Mouse (Mus musculus): Measurements from ENCODE around the gene Thsd4.
A peak's percentile ranks its signal among the peaks of the same experiment; 100 is the strongest.

DNA sequence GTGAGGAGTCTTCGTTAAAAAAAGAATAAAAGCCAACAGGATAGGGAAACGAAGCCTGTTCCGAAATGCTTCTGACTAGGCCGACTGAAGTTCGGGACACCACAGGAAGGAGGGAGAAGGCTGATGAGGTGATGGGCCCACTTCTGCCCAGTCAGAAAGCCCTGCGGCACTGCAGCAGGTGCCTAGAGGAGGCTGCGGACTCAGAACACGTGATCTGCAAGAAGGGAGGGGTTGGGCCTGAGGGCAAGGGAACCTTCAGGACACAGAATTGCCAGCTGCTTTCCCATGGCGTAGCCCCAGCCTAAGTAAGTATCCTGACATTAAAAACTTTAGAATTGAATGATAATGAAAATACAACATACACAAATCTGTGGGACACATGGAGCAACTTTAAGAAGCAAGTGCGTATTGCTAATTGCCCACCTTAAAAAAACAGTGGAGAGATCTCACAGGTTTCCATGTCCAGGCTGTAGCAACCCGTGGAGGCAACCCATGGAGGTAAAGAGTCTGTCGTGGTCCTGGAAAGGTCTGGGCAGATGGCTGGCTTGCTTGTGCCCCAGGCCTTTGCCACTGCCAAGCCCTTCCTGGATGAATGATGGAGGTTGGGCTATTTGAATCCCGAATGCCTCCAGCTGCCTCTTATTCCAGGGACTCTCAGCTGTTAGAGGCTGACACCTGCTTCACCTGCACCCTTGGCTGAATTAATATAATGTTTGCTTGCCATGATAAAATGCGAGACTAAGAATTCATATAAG, 560.5 kb downstream of the Thsd4 start:
- TF ChIP-seq SRF (IDR thresholded peaks at IDR 0.05; ENCODE audit: control insufficient read depth, insufficient read length, low read depth) (no peak), POLR2A (IDR thresholded peaks at IDR 0.05; ENCODE audit: insufficient read length, low read depth) (no peak), TCF12 (IDR thresholded peaks at IDR 0.05; ENCODE audit: insufficient read depth, poor library complexity, severe bottlenecking) (no peak), MAX (IDR thresholded peaks at IDR 0.05; ENCODE audit: low read depth) (no peak), CEBPB (IDR thresholded peaks at IDR 0.05; ENCODE audit: insufficient read depth, poor library complexity, severe bottlenecking) (no peak), MYOD1 (IDR thresholded peaks at IDR 0.05; ENCODE audit: control insufficient read depth in 1 of 3, insufficient read length in 2 of 3, low read depth in 2 of 3) (no peak), POLR2AphosphoS2 (IDR thresholded peaks at IDR 0.05; ENCODE audit: insufficient read length, low read depth) (no peak), TCF3 (IDR thresholded peaks at IDR 0.05; ENCODE audit: insufficient read length, low read depth) (no peak), MYOG (IDR thresholded peaks at IDR 0.05; ENCODE audit: control insufficient read depth in 1 of 3, insufficient read depth in 1 of 3, insufficient read length in 2 of 3, low read depth in 2 of 3) (peak in 1 of 3 experiments; percentile 9), REST (IDR thresholded peaks at IDR 0.05; ENCODE audit: insufficient read depth, insufficient read length) (no peak), USF1 (IDR thresholded peaks at IDR 0.05; ENCODE audit: low read depth) (no peak)

Measured in myocyte (in vitro differentiated cells).